Mouse (Mus musculus) left cerebral cortex, adult 11 months (tissue): ENCODE measurements around the gene Eef2.
"Not testable (repeated sequence)": the region's sequence is repeated elsewhere in the genome, so short reads cannot be mapped to it uniquely, and the experiment has no call there.

Experiments
- DNase-seq: peaks from one replicate; pipeline ENCODE4 v3.0.0; 2022; ENCODE audit warnings: low spot score

The Eef2 gene

GRCm38 (mm10) chr10:81146296-81146695 lies 30.1 kb upstream of the Eef2 start:
- no peak for DNase-seq

- DNase-seq, result no peak
Observed at GRCm38 (mm10) chr10:81151261-81151660, 25.2 kb upstream of the Eef2 start.

- no peak for DNase-seq
Observed at GRCm38 (mm10) chr10:81152609-81153008, 23.8 kb upstream of the Eef2 start.

- no peak for DNase-seq
Observed at GRCm38 (mm10) chr10:81154313-81154712, 22.1 kb upstream of the Eef2 start.

- no peak for DNase-seq
Observed at GRCm38 (mm10) chr10:81154736-81155135, 21.7 kb upstream of the Eef2 start.

GRCm38 (mm10) chr10:81161602-81162317 lies 14.7 kb upstream of the Eef2 start:
- no peak for DNase-seq

- no peak for DNase-seq
Observed at GRCm38 (mm10) chr10:81162318-81162652, 14.1 kb upstream of the Eef2 start.

GRCm38 (mm10) chr10:81165118-81165517 lies 11.3 kb upstream of the Eef2 start:
- DNase-seq, result no peak

- peak; percentile 100 for DNase-seq
Observed at GRCm38 (mm10) chr10:81167200-81168086, 9.0 kb upstream of the Eef2 start, which contains the start of gene Pias4. Pias4 (minus strand) TSS chr10:81167923.

GRCm38 (mm10) chr10:81168087-81168431 lies 8.4 kb upstream of the Eef2 start:
- DNase-seq, result no peak

- peak; percentile 72 for DNase-seq
Observed at GRCm38 (mm10) chr10:81168521-81169244, 7.7 kb upstream of the Eef2 start.

- not testable (repeated sequence) for DNase-seq
Observed at GRCm38 (mm10) chr10:81169411-81169900, 7.0 kb upstream of the Eef2 start.

- no peak for DNase-seq
Observed at GRCm38 (mm10) chr10:81173132-81173531, 3.3 kb upstream of the Eef2 start.

- DNase-seq, result peak; percentile 82
Observed at GRCm38 (mm10) chr10:81174617-81175344, 1.6 kb upstream of the Eef2 start.

GRCm38 (mm10) chr10:81175345-81175701 lies 1.1 kb upstream of the Eef2 start:
- not testable (repeated sequence) for DNase-seq

- DNase-seq, result no peak
Observed at GRCm38 (mm10) chr10:81175936-81176465, 430 bp upstream of the Eef2 start.

- DNase-seq, result no peak
Observed at GRCm38 (mm10) chr10:81177491-81177925, 1.1 kb downstream of the Eef2 start.

- no peak for DNase-seq
Observed at GRCm38 (mm10) chr10:81177958-81178712, 1.7 kb downstream of the Eef2 start.

- no peak for DNase-seq
Observed at GRCm38 (mm10) chr10:81178927-81179326, 2.5 kb downstream of the Eef2 start.

GRCm38 (mm10) chr10:81179451-81180342 lies 3.3 kb downstream of the Eef2 start:
- no peak for DNase-seq
